Mouse (Mus musculus) megakaryocyte, adult 5-6 weeks (primary cell): ENCODE results near the gene Afdn. TPM values are rescaled to one million over a fixed set of nuclear protein-coding genes. Genes with fewer than 3 reads are reported as not detected.

ENCODE experiments used
- ATAC-seq: 2 replicates; pipeline ENCODE4 v1.8.0; 2016; ENCODE audit warnings: mild to moderate bottlenecking, inconsistent platforms; ENCODE audit not compliant: poor library complexity, severe bottlenecking
- total RNA-seq, 2 experiments: library from RNA; stranded (forward) in 1 of 2; stranded (reverse) in 1 of 2; fragments of 153-499, 151-499 nt in 1 of 2; fragments of 221-1000, 200-1000 nt in 1 of 2; gene quantifications; 2 replicates each; pipeline versions ENCODE4 v1.2.3 to v1.2.4; 2015 to 2017

Afdn gene
- total RNA-seq (2015) = 14.1 and 15.3 TPM in 2 replicates
- total RNA-seq (2017) = 22.6 and 29.1 TPM in 2 replicates

GRCm38 (mm10) chr17:13759853-13760627, at the start of gene Afdn:
TSS of gene Afdn (plus strand) at chr17:13760539.
- ATAC-seq = peak; percentile 77

- ATAC-seq = no peak
Observed at GRCm38 (mm10) chr17:13711173-13711572, 49.2 kb upstream of the Afdn start.

GRCm38 (mm10) chr17:13712116-13712515, 48.2 kb upstream of the Afdn start:
- no peak for ATAC-seq

- ATAC-seq = no peak
Observed at GRCm38 (mm10) chr17:13712518-13712917, 47.8 kb upstream of the Afdn start.

- no peak for ATAC-seq
Observed at GRCm38 (mm10) chr17:13714128-13714527, 46.2 kb upstream of the Afdn start.

- ATAC-seq = no peak
Observed at GRCm38 (mm10) chr17:13714654-13715053, 45.7 kb upstream of the Afdn start.

GRCm38 (mm10) chr17:13715511-13715910, 44.8 kb upstream of the Afdn start:
- ATAC-seq = peak; percentile 85

- ATAC-seq = no peak
Observed at GRCm38 (mm10) chr17:13716336-13716735, 44.0 kb upstream of the Afdn start.

GRCm38 (mm10) chr17:13717428-13717827, 42.9 kb upstream of the Afdn start:
- ATAC-seq = no peak

GRCm38 (mm10) chr17:13720187-13720586, 40.2 kb upstream of the Afdn start:
- ATAC-seq = no peak

- no peak for ATAC-seq
Observed at GRCm38 (mm10) chr17:13721372-13721771, 39.0 kb upstream of the Afdn start.

GRCm38 (mm10) chr17:13722434-13722833, 37.9 kb upstream of the Afdn start:
- no peak for ATAC-seq

GRCm38 (mm10) chr17:13725004-13725550, 35.3 kb upstream of the Afdn start:
- no peak for ATAC-seq

- no peak for ATAC-seq
Observed at GRCm38 (mm10) chr17:13726832-13727355, 33.4 kb upstream of the Afdn start.

GRCm38 (mm10) chr17:13730980-13731726, 29.2 kb upstream of the Afdn start:
- ATAC-seq = no peak

- peak; percentile 38 for ATAC-seq
Observed at GRCm38 (mm10) chr17:13731727-13732112, 28.6 kb upstream of the Afdn start.

GRCm38 (mm10) chr17:13732685-13733084, 27.7 kb upstream of the Afdn start:
- ATAC-seq = no peak

GRCm38 (mm10) chr17:13733971-13734370, 26.4 kb upstream of the Afdn start:
- ATAC-seq = no peak

- ATAC-seq = no peak
Observed at GRCm38 (mm10) chr17:13735057-13735456, 25.3 kb upstream of the Afdn start.

GRCm38 (mm10) chr17:13735803-13736282, 24.5 kb upstream of the Afdn start:
- no peak for ATAC-seq

- no peak for ATAC-seq
Observed at GRCm38 (mm10) chr17:13737336-13737735, 23.0 kb upstream of the Afdn start.
